Mouse (Mus musculus) CH12.LX (cell line): ENCODE measurements around the gene Fam178b. TPM values are rescaled to one million over a fixed set of nuclear protein-coding genes. Genes with fewer than 3 reads are reported as not detected.

Source experiments
- DNase-seq: peaks from one replicate; pipeline ENCODE4 v3.0.0-alpha.2; 2013; ENCODE audit errors: extremely low read depth
- H3K27ac ChIP-seq: 2 replicates; pipeline ENCODE4 v1.5.1; 2012; ENCODE audit warnings: low read depth, mild to moderate bottlenecking, control low read depth, moderate library complexity; ENCODE audit not compliant: insufficient read depth
- H3K27me3 ChIP-seq: replicated peaks from 2 replicates; pipeline ENCODE3; 2012; ENCODE audit warnings: inconsistent platforms
- H3K36me3 ChIP-seq, 2 experiments: replicated peaks in 1 of 2; 2 replicates each; pipeline versions ENCODE3 to v1.6.1; 2012; ENCODE audit warnings: inconsistent platforms in 1 of 2, low read length in 1 of 2, mild to moderate bottlenecking in 1 of 2, mixed read lengths in 1 of 2, moderate library complexity in 1 of 2; ENCODE audit not compliant: control insufficient read depth in 1 of 2, insufficient read depth in 1 of 2
- H3K4me1 ChIP-seq, 2 experiments: 2 replicates each; pipeline ENCODE4 v1.6.1; 2012; ENCODE audit warnings: inconsistent platforms in 1 of 2, moderate library complexity in 1 of 2; ENCODE audit not compliant: insufficient read depth in 2 of 2, control insufficient read depth in 1 of 2
- H3K4me2 ChIP-seq: 2 replicates; pipeline ENCODE4 v1.6.1; 2012; ENCODE audit warnings: low read depth, mild to moderate bottlenecking, control low read depth; ENCODE audit not compliant: poor library complexity, insufficient read depth, severe bottlenecking
- H3K4me3 ChIP-seq, 3 experiments: fragments of 150-350 bp in 1 of 3; sonication (generic) in 1 of 3; replicated peaks in 1 of 3; 2 replicates each; pipeline versions ENCODE3 to v1.5.1; 2011 to 2012; ENCODE audit warnings: low read depth in 2 of 3, low read length in 2 of 3, mild to moderate bottlenecking in 2 of 3, moderate library complexity in 2 of 3, control low read depth in 1 of 3, improper control_type of control experiment in 1 of 3, inconsistent platforms in 1 of 3, mixed read lengths in 1 of 3; ENCODE audit not compliant: poor library complexity in 1 of 3
- H3K79me2 ChIP-seq: replicated peaks from 2 replicates; pipeline ENCODE4 v1.6.1; 2012; ENCODE audit warnings: mild to moderate bottlenecking, moderate library complexity; ENCODE audit not compliant: control insufficient read depth, poor library complexity, insufficient read depth, severe bottlenecking; ENCODE audit errors: extremely low read depth
- H3K9ac ChIP-seq: 2 replicates; pipeline ENCODE4 v1.6.1; 2012; ENCODE audit warnings: low read depth, mild to moderate bottlenecking, control low read depth, moderate library complexity; ENCODE audit not compliant: insufficient read depth
- H3K9me3 ChIP-seq: replicated peaks from 2 replicates; pipeline ENCODE3; 2012; ENCODE audit warnings: low read length, inconsistent platforms, mixed read lengths
- BHLHE40 ChIP-seq: IDR thresholded peaks from 2 replicates; pipeline ENCODE4 v1.6.1; 2011; ENCODE audit warnings: mild to moderate bottlenecking, low read depth, low read length, improper control_type of control experiment
- CHD1 ChIP-seq: IDR thresholded peaks from 2 replicates; pipeline ENCODE4 v1.6.1; 2012; ENCODE audit warnings: low read depth, low read length, improper control_type of control experiment, inconsistent platforms
- CTCF ChIP-seq, 2 experiments: IDR thresholded peaks in 1 of 2; conservative IDR thresholded peaks in 1 of 2; 2 replicates each; pipeline ENCODE4 v1.5.1; 2011 to 2012; ENCODE audit warnings: low read depth in 2 of 2, low read length in 2 of 2, improper control_type of control experiment in 1 of 2, inconsistent platforms in 1 of 2, mild to moderate bottlenecking in 1 of 2, moderate library complexity in 1 of 2
- E2F4 ChIP-seq: IDR thresholded peaks from 2 replicates; pipeline ENCODE4 v1.6.1; 2011; ENCODE audit warnings: low read depth, low read length, improper control_type of control experiment; ENCODE audit not compliant: insufficient replicate concordance
- ELF1 ChIP-seq: IDR thresholded peaks from 2 replicates; pipeline ENCODE4 v1.6.1; 2014; ENCODE audit warnings: low read depth, mild to moderate bottlenecking, inconsistent platforms, low read length, improper control_type of control experiment
- ETS1 ChIP-seq: conservative IDR thresholded peaks from 2 replicates; pipeline ENCODE4 v1.6.1; 2012; ENCODE audit warnings: low read depth, mild to moderate bottlenecking, inconsistent platforms, low read length, improper control_type of control experiment, moderate library complexity
- GABPA ChIP-seq: IDR thresholded peaks from 2 replicates; pipeline ENCODE4 v1.6.1; 2012; ENCODE audit warnings: low read depth, low read length, improper control_type of control experiment, inconsistent platforms; ENCODE audit not compliant: insufficient replicate concordance
- JUN ChIP-seq: IDR thresholded peaks from 2 replicates; pipeline ENCODE4 v1.6.1; 2011; ENCODE audit warnings: low read depth, mild to moderate bottlenecking, low read length, improper control_type of control experiment, moderate library complexity; ENCODE audit not compliant: insufficient read depth
- KAT2A ChIP-seq: IDR thresholded peaks from 2 replicates; pipeline ENCODE4 v1.6.1; 2012; ENCODE audit warnings: low read length, improper control_type of control experiment, inconsistent platforms; ENCODE audit not compliant: insufficient replicate concordance
- MAFK ChIP-seq: IDR thresholded peaks from 2 replicates; pipeline ENCODE4 v1.6.1; 2011; ENCODE audit warnings: low read length, improper control_type of control experiment; ENCODE audit not compliant: insufficient replicate concordance
- MAX ChIP-seq: IDR thresholded peaks from 2 replicates; pipeline ENCODE4 v1.6.1; 2011; ENCODE audit warnings: low read length, improper control_type of control experiment
- MAZ ChIP-seq: IDR thresholded peaks from 2 replicates; pipeline ENCODE4 v1.6.1; 2012; ENCODE audit warnings: low read depth, mild to moderate bottlenecking, inconsistent platforms, low read length, improper control_type of control experiment, moderate library complexity
- MEF2A ChIP-seq: IDR thresholded peaks from 2 replicates; pipeline ENCODE4 v1.6.1; 2014; ENCODE audit warnings: low read depth, mild to moderate bottlenecking, inconsistent platforms, low read length, improper control_type of control experiment, borderline replicate concordance
- MXI1 ChIP-seq: IDR thresholded peaks from 2 replicates; pipeline ENCODE4 v1.6.1; 2011; ENCODE audit warnings: mild to moderate bottlenecking, low read depth, low read length, improper control_type of control experiment
- PAX5 ChIP-seq: IDR thresholded peaks from 2 replicates; pipeline ENCODE4 v1.6.1; 2012; ENCODE audit warnings: low read length, inconsistent platforms, mixed read lengths
- POLR2AphosphoS2 ChIP-seq: IDR thresholded peaks from 2 replicates; pipeline ENCODE4 v1.6.1; 2011; ENCODE audit warnings: low read depth, low read length, improper control_type of control experiment
- RAD21 ChIP-seq: IDR thresholded peaks from 2 replicates; pipeline ENCODE4 v1.6.1; 2011; ENCODE audit warnings: low read depth, mild to moderate bottlenecking, low read length, improper control_type of control experiment, moderate library complexity
- RCOR1 ChIP-seq: conservative IDR thresholded peaks from 2 replicates; pipeline ENCODE4 v1.6.1; 2012; ENCODE audit warnings: low read depth, mild to moderate bottlenecking, inconsistent platforms, low read length, improper control_type of control experiment
- SIN3A ChIP-seq: IDR thresholded peaks from 2 replicates; pipeline ENCODE4 v1.6.1; 2012; ENCODE audit warnings: low read length, improper control_type of control experiment, inconsistent platforms
- SMC3 ChIP-seq: IDR thresholded peaks from 2 replicates; pipeline ENCODE4 v1.6.1; 2011; ENCODE audit warnings: low read depth, low read length, improper control_type of control experiment
- TBP ChIP-seq: conservative IDR thresholded peaks from 2 replicates; pipeline ENCODE4 v1.6.1; 2011; ENCODE audit warnings: low read depth, low read length, improper control_type of control experiment
- UBTF ChIP-seq: IDR thresholded peaks from 2 replicates; pipeline ENCODE4 v1.6.1; 2012; ENCODE audit warnings: low read depth, mild to moderate bottlenecking, inconsistent platforms, low read length, improper control_type of control experiment, moderate library complexity
- USF2 ChIP-seq: conservative IDR thresholded peaks from 2 replicates; pipeline ENCODE4 v1.6.1; 2011; ENCODE audit warnings: low read depth, low read length, improper control_type of control experiment
- ZC3H11A ChIP-seq: IDR thresholded peaks from 2 replicates; pipeline ENCODE4 v1.6.1; 2012; ENCODE audit warnings: low read depth, mild to moderate bottlenecking, inconsistent platforms, low read length, improper control_type of control experiment
- ZKSCAN1 ChIP-seq: IDR thresholded peaks from 2 replicates; pipeline ENCODE4 v1.6.1; 2012; ENCODE audit warnings: low read depth, inconsistent platforms, low read length, improper control_type of control experiment, borderline replicate concordance
- ZNF384 ChIP-seq: IDR thresholded peaks from 2 replicates; pipeline ENCODE4 v1.6.1; 2012; ENCODE audit warnings: low read depth, low read length, improper control_type of control experiment, inconsistent platforms
- dilution Hi-C: fragments of 300-500 bp; cut with MboI; formaldehyde crosslinking; loops from 2 replicates; pipeline ENCODE4 v1.14.3; 2020; ENCODE audit warnings: low sequenced_read_pairs; ENCODE audit not compliant: extremely low pct_unique_long_range_greater_than_20kb, extremely low pct_ligation_motif_present
- in situ Hi-C: fragments of 300-500 bp; cut with MboI; formaldehyde crosslinking; loops from 3 replicates; pipeline ENCODE4 v1.14.3; 2019; ENCODE audit warnings: low sequenced_read_pairs, low pct_ligation_motif_present, low pct_unique_long_range_greater_than_20kb, mixed read lengths
- polyA plus RNA-seq: library from polyadenylated mRNA; unstranded; fragments of >175 nt; gene quantifications from 2 replicates; pipeline ENCODE4 v1.2.1, GENCODE M21; 2012; ENCODE audit warnings: low read depth; ENCODE audit not compliant: insufficient read length
- total RNA-seq, 2 experiments: library from RNA; depleted of rRNA; stranded (reverse); fragments of 300-350 nt in 1 of 2; fragments of >200 nt in 1 of 2; gene quantifications; 2 replicates each; pipeline ENCODE4 v1.2.3; 2012 to 2014

The Fam178b gene
- total and polyA plus RNA-seq, 3 experiments, result 0.50 TPM; not detected in 2

DNA sequence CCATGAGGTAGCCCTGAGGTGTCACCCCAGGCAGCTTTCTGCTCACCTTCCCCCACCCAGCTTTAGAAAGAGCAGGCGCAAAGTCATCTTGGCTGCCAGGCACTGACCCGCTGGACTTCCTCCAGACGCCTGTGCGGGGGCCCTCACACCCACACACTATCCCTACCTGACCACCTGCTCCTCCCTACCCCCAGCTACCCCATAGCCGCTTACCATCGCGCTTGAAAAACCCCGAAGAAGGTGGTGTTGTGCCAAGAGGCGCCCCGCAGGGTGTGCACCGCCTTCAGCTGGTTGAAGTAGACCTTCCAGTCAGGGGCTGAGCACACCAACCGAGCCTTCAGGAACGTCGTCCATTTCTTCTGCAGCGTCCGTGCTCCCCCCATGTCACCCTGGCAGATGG is 130.5 kb downstream of the Fam178b start:
- DNase-seq, result no peak
- peaks cover 26 to 43% of the 10 kb centered on the region in 2 experiments for H3K36me3 ChIP-seq
- dilution Hi-C loops (no loop called here), in situ Hi-C loops (no loop called here)
- no peak overlapping the region for H3K4me3 ChIP-seq
- H3K4me2 ChIP-seq, result no peak overlapping the region
- H3K9ac ChIP-seq, result no peak overlapping the region
- no peaks in the 10 kb centered on the region for H3K9me3 ChIP-seq
- TF ChIP-seq MEF2A (no peak), SIN3A (no peak), E2F4 (no peak), ZC3H11A (no peak)
- TF ChIP-seq, all 38 proteins: peak for 0
- Histone ChIP-seq H3K79me2 (no peaks in the 10 kb centered on the region), H3K4me1 (peaks cover 8 to 23% of the 10 kb centered on the region in 2 experiments), H3K27me3 (peaks cover 8% of the 10 kb centered on the region), H3K27ac (no peak overlapping the region)

DNA sequence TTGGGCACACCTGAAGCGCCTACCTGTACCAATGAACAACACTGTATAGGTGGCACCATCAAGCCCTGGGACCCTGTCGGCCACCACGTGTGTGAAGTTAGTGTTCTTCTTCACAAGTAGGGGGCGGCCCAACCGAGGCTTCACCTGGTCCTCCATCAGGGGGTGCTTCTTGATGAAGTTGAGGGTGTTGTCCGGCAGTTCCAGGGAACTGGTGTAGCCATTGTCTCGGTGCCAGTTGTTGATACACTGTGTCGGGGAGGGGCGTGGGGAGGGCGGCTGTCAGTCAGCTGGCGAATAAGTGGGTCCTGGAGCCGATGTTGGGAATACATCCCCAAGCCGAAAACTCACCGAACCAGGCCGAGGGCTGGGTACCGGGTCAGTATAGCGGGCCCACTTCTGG is 131.1 kb downstream of the Fam178b start:
- in situ Hi-C loops, result no loop called here
- H3K36me3 ChIP-seq, result peaks cover 26 to 43% of the 10 kb centered on the region in 2 experiments
- no peak for DNase-seq
- H3K9ac ChIP-seq, result no peak overlapping the region
- H3K4me3 ChIP-seq, result no peak overlapping the region
- dilution Hi-C loops, result no loop called here
- H3K79me2 ChIP-seq, result no peaks in the 10 kb centered on the region
- no peak overlapping the region for H3K4me2 ChIP-seq
- peaks cover 10 to 21% of the 10 kb centered on the region in 2 experiments for H3K4me1 ChIP-seq
- H3K27me3 ChIP-seq, result peaks cover 2% of the 10 kb centered on the region
- no peaks in the 10 kb centered on the region for H3K9me3 ChIP-seq
- H3K27ac ChIP-seq, result no peak overlapping the region
- no peak for TF ChIP-seq USF2
- TF ChIP-seq ZC3H11A, result no peak
- peak; percentile 1 for TF ChIP-seq RAD21
- no peak for TF ChIP-seq MAX
- no peak for TF ChIP-seq RCOR1
- no peak for TF ChIP-seq KAT2A
- TF ChIP-seq TBP, result no peak
- no peak for TF ChIP-seq PAX5
- no peak for TF ChIP-seq JUN
- TF ChIP-seq ZKSCAN1, result no peak
- no peak for TF ChIP-seq ETS1
- TF ChIP-seq CTCF (conservative IDR thresholded peaks at IDR 0.05 in 1 of 2, IDR thresholded peaks at IDR 0.05 in 1 of 2; ENCODE audit: low read depth in 2 of 2, low read length in 2 of 2), result peak in 1 of 2 experiments; percentile 26; a peak in 2 of 4 replicates
- no peak for TF ChIP-seq MAFK
- no peak for TF ChIP-seq UBTF
- no peak for TF ChIP-seq MAZ
- TF ChIP-seq BHLHE40, result no peak
- no peak for TF ChIP-seq ZNF384
- 0 out of 2 replicates have a peak, but pooled peaks have one; percentile 16 for TF ChIP-seq SMC3
- no peak for TF ChIP-seq POLR2AphosphoS2
- TF ChIP-seq CHD1, result no peak
- TF ChIP-seq ELF1, result no peak
- TF ChIP-seq MXI1, result no peak
- TF ChIP-seq GABPA, result no peak
